Mouse (Mus musculus): ENCODE measurements around the gene Gm21860.
"Not testable (repeated sequence)": the region's sequence is repeated elsewhere in the genome, so short reads cannot be mapped to it uniquely, and the experiment has no call there.

- TF ChIP-seq POLR2A (IDR thresholded peaks at IDR 0.05; ENCODE audit: borderline replicate concordance, insufficient read depth, low read length); CTCF (IDR thresholded peaks at IDR 0.05; ENCODE audit: borderline replicate concordance, insufficient read depth, low read depth, low read length): not testable (repeated sequence)
These were observed 10.1 kb downstream of the Gm21860 start for GRCm38 (mm10) chrY:90744381-90744981.

Measured in cerebellum, adult 2 months (tissue).